Mouse (Mus musculus) embryo, embryonic 10 days (tissue): Measurements from ENCODE around the gene Mrps24.

Source experiments
- DNase-seq: peaks from one replicate; pipeline ENCODE4 v3.0.0-alpha.2; 2015; ENCODE audit warnings: low spot score

Gene Mrps24

GRCm38 (mm10) chr11:5705972-5706371, 9.5 kb downstream of the Mrps24 start:
- DNase-seq = no peak

DNA sequence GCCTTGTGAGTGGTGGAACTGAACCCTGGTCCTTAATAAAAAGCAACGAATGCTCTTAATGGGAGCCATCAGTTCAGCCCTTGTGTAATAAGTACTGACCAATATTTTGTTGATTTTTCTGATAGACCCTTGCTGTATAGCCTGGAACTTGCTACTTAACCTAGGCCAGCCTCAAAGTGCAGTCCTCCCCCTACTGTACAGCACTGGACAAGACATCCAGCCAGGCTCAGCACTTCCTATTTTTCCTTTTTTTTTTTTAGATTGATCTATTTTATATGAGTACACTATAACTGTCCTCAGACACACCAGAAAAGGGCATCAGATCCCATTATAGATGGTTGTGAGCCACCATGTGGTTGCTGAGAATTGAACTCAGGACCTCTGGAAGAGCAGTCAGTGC, 12.1 kb downstream of the Mrps24 start:
- DNase-seq = no peak

- DNase-seq = no peak
Measured at GRCm38 (mm10) chr11:5702957-5703332, 12.5 kb downstream of the Mrps24 start.

DNA sequence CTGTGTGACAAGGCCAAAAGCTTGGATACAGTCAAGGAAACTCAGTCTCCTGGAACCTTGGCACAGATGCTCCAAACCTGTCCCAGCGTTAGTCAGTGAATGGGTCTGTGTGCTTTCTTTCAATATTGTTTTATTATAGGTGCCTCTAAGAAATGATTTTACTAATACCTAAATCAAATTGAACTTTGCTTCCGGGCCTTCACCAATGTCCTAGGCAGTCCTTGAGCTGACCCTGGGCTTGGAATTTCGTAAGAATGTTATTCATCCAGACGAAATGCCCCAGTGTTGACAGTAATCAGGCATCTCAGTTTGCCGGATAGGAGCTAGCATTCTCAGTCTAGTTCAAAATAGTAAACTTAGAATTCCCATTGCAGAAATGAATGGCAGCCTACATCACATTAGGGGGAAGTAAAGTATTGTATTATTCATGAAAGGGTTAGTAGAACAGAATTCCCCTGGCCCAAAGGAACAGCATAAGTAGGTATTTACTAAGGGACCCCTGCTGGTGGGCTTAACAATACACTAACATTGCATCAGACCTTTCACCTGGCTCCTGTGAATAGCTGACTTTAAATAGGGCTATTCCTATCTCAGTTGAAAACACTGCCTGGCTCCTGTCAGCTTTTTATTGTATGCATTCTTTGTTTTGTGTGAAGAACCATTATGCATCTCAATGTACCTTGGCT, 13.1 kb downstream of the Mrps24 start:
- no peak for DNase-seq

DNA sequence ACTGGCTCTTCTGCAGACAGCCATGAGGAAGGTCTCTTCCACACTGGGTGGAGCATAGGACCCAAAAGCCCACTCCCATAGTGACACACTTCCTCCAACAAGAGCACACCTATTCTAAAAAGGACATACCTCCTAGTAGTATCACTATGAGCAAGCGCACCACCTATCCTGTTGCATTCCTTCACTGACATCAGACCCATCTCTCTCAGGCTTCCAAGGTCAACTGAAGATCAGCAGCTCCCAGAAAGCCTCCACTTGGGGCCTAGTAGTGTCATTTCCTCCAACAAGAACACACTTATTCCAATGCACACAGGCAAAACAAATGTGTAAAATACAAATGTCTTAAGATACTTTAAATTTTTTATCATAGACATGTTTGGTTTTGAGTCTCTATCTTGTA, 13.7 kb downstream of the Mrps24 start:
- DNase-seq = no peak

GRCm38 (mm10) chr11:5701300-5701699, 14.2 kb downstream of the Mrps24 start:
- no peak for DNase-seq

GRCm38 (mm10) chr11:5700808-5701207, 14.7 kb downstream of the Mrps24 start:
- DNase-seq = no peak

DNA sequence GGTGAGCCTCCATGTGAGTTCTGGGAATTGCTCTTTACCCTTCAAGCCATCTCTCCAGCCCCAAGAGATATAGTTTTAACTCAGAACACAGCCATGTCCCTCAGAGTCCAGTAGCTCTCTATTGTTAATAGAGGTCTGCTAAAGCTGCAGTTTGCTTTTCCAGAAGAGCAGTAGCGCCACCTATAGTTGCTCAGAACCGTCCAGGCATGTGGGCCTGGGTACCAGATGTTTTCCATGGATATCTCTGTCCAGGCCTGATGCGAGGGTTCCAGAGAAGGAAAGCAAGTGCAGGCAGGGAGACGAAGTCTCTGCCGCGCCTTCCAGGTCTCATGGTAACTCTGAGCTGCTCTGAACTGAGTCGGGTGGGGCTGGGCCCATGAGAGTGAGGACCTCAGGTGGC, 23.7 kb downstream of the Mrps24 start:
- peak; percentile 75 for DNase-seq

DNA sequence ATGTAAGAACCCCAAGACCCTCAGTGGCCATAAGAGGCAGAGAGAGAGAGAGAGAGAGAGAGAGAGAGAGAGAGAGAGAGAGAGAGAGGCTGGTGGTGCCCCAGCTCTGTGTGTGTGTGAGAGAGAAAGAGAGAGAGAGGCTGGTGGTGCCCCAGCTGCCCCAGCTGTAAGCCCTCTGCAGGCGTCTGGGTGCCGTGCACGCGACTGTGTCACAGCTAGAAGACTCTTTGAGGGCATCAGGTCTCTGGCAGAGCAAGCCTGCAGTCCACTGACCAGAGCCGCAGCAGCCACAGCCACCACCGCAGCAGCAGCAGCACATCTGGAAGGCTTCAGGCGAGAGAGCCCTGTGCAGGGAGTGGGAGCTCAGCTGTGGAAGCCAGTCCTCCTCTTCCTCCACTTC, 31.2 kb downstream of the Mrps24 start:
- DNase-seq = no peak

- DNase-seq = no peak
Measured at GRCm38 (mm10) chr11:5682541-5682940, 32.9 kb downstream of the Mrps24 start.
